Mouse (Mus musculus) thymus, adult 2 months (tissue): ENCODE results near the gene Rpl21. TPM values are rescaled to one million over a fixed set of nuclear protein-coding genes. Genes with fewer than 3 reads are reported as not detected.

ENCODE experiments used
- DNase-seq: peaks from one replicate; pipeline ENCODE4 v3.0.0; 2021
- H3K27ac ChIP-seq: fragments of 200-500 bp; 2 replicates; pipeline ENCODE4 v1.5.1; 2012; ENCODE audit warnings: low read length, control low read depth; ENCODE audit not compliant: control insufficient read depth, insufficient read depth
- H3K27me3 ChIP-seq: fragments of 200-500 bp; 2 replicates; pipeline ENCODE4 v1.6.1; 2012; ENCODE audit warnings: mild to moderate bottlenecking, low read length, moderate library complexity, mixed read lengths; ENCODE audit not compliant: control insufficient read depth, insufficient read depth
- H3K36me3 ChIP-seq: fragments of 200-500 bp; 2 replicates; pipeline ENCODE4 v1.6.1; 2012; ENCODE audit warnings: mild to moderate bottlenecking, low read length, moderate library complexity; ENCODE audit not compliant: control insufficient read depth, insufficient read depth
- H3K4me1 ChIP-seq: fragments of 200-500 bp; replicated peaks from 2 replicates; pipeline ENCODE4 v1.6.1; 2012; ENCODE audit warnings: low read length; ENCODE audit not compliant: control insufficient read depth, insufficient read depth
- H3K4me3 ChIP-seq: fragments of 200-500 bp; 2 replicates; pipeline ENCODE4 v1.5.1; 2012; ENCODE audit warnings: mild to moderate bottlenecking, low read length, control low read depth, moderate library complexity; ENCODE audit not compliant: control insufficient read depth, insufficient read depth
- CTCF ChIP-seq: fragments of 200-500 bp; IDR thresholded peaks from 2 replicates; pipeline ENCODE4 v1.5.1; 2012; ENCODE audit warnings: mild to moderate bottlenecking, control low read depth, low read length, moderate library complexity, borderline replicate concordance; ENCODE audit not compliant: control insufficient read depth, poor library complexity, insufficient read depth; ENCODE audit errors: extremely low read depth
- POLR2A ChIP-seq: fragments of 200-500 bp; IDR thresholded peaks from 2 replicates; pipeline ENCODE4 v1.6.1; 2012; ENCODE audit warnings: mild to moderate bottlenecking, low read length, control low read depth, moderate library complexity; ENCODE audit not compliant: control insufficient read depth, poor library complexity, insufficient read depth; ENCODE audit errors: extremely low read depth
- WGBS: fragments of 180-500 bp; shearing (Covaris S2); methylation state at CpG from one replicate; pipeline ENCODE4 v1.1.7; 2018; 5-methylcytosine and 5-hydroxymethylcytosine counted together
- polyA plus RNA-seq: library from polyadenylated mRNA; depleted of rRNA; stranded (reverse); fragments of >200 nt; gene quantifications from 2 replicates; pipeline ENCODE4 v1.2.3, GENCODE M21; 2012

Gene Rpl21
- polyA plus RNA-seq, 1 experiment = 60.9 TPM

GRCm38 (mm10) chr5:146812866-146813265 is 19.8 kb upstream of the Rpl21 start:
- H3K36me3 ChIP-seq = no peaks in the 10 kb centered on the region
- H3K4me1 ChIP-seq = no peaks in the 10 kb centered on the region
- no peaks in the 10 kb centered on the region for H3K27me3 ChIP-seq
- H3K27ac ChIP-seq = no peak overlapping the region
- DNase-seq = no peak
- 93% methylated on average over 5 of the region's 5 CpGs for WGBS
- TF ChIP-seq POLR2A (no peak), CTCF (no peak)
- H3K4me3 ChIP-seq = no peak overlapping the region

GRCm38 (mm10) chr5:146813421-146813820 is 19.3 kb upstream of the Rpl21 start:
- DNase-seq = no peak
- WGBS = 95% methylated on average over 4 of the region's 4 CpGs
- no peak for TF ChIP-seq POLR2A
- TF ChIP-seq CTCF = no peak
- H3K27ac ChIP-seq = no peak overlapping the region
- H3K36me3 ChIP-seq = no peaks in the 10 kb centered on the region
- H3K27me3 ChIP-seq = no peaks in the 10 kb centered on the region
- H3K4me1 ChIP-seq = no peaks in the 10 kb centered on the region
- H3K4me3 ChIP-seq = no peak overlapping the region

GRCm38 (mm10) chr5:146815394-146815793 is 17.3 kb upstream of the Rpl21 start:
- no peak for DNase-seq
- 95% methylated on average over 4 of the region's 4 CpGs for WGBS
- H3K4me3 ChIP-seq = no peak overlapping the region
- H3K27ac ChIP-seq = no peak overlapping the region
- no peaks in the 10 kb centered on the region for H3K4me1 ChIP-seq
- H3K36me3 ChIP-seq = no peaks in the 10 kb centered on the region
- no peak for TF ChIP-seq CTCF
- no peak for TF ChIP-seq POLR2A
- H3K27me3 ChIP-seq = no peaks in the 10 kb centered on the region

GRCm38 (mm10) chr5:146817583-146817982 is 15.1 kb upstream of the Rpl21 start:
- Histone ChIP-seq H3K36me3 (no peaks in the 10 kb centered on the region), H3K4me3 (no peak overlapping the region), H3K4me1 (no peaks in the 10 kb centered on the region), H3K27ac (no peak overlapping the region), H3K27me3 (no peaks in the 10 kb centered on the region)
- no peak for DNase-seq
- no peak for TF ChIP-seq POLR2A
- no peak for TF ChIP-seq CTCF
- WGBS = 97% methylated on average over 8 of the region's 8 CpGs

- Histone ChIP-seq H3K4me3 (no peak overlapping the region), H3K27me3 (no peaks in the 10 kb centered on the region), H3K27ac (no peak overlapping the region), H3K36me3 (no peaks in the 10 kb centered on the region), H3K4me1 (no peaks in the 10 kb centered on the region)
- TF ChIP-seq CTCF = no peak
- TF ChIP-seq POLR2A = no peak
- WGBS = 43% methylated on average over 8 of the region's 8 CpGs
- no peak for DNase-seq
These were observed 13.6 kb upstream of the Rpl21 start for GRCm38 (mm10) chr5:146818906-146819623.

GRCm38 (mm10) chr5:146823005-146823404 is 9.7 kb upstream of the Rpl21 start:
- 97% methylated on average over 5 of the region's 5 CpGs for WGBS
- Histone ChIP-seq H3K4me1 (peaks cover 6% of the 10 kb centered on the region), H3K36me3 (no peaks in the 10 kb centered on the region), H3K27ac (no peak overlapping the region), H3K4me3 (no peak overlapping the region), H3K27me3 (no peaks in the 10 kb centered on the region)
- no peak for TF ChIP-seq CTCF
- TF ChIP-seq POLR2A = no peak
- DNase-seq = no peak
